Mouse (Mus musculus): ENCODE measurements around the gene Cog4. TPM values are rescaled to one million over a fixed set of nuclear protein-coding genes. Genes with fewer than 3 reads are reported as not detected.
"Not testable (repeated sequence)": the region's sequence is repeated elsewhere in the genome, so short reads cannot be mapped to it uniquely, and the experiment has no call there.

Cog4 gene
- total and polyA plus RNA-seq, 3 experiments: 34.8 to 74.1 (median 66.2) TPM

DNA sequence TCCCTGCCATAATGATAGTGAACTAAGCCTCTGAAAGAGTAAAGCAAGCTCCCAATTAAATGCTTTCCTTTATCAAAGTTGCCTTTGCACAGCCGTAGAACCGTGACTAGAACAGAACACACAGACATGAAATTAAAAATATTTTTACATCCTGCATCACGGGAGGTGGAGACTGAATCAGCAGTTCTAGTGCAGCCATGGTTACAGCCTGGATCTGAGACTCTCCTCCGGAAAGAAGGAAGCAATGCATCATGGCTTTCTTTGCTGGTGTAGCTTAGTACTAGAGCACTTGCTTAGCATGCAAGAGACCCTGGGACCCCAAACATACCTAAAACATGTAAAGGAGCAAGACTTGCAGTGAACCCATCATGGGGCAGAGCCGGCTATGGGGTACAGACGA lies 59.0 kb downstream of the Cog4 start:
- no peak for DNase-seq
- Histone ChIP-seq H3K36me3 (ENCODE audit: control insufficient read depth, insufficient read depth, low read length) (no peaks in the 10 kb centered on the region), H3K4me3 (no peak overlapping the region), H3K27me3 (ENCODE audit: control insufficient read depth, insufficient read depth, low read length) (no peaks in the 10 kb centered on the region), H3K4me1 (ENCODE audit: control insufficient read depth, insufficient read depth, low read length) (no peaks in the 10 kb centered on the region; the same call in 1 of the 2 replicates), H3K27ac (no peak overlapping the region), H3K79me2 (replicated peaks; ENCODE audit: control insufficient read depth, insufficient read depth, low read length) (no peaks in the 10 kb centered on the region), H3K9ac (ENCODE audit: low read depth, low read length) (no peak overlapping the region)
- WGBS: 75% methylated on average over 6 of the region's 6 CpGs
- intact Hi-C loops (cut with DNase I): no loop called here
- TF ChIP-seq EP300 (IDR thresholded peaks at IDR 0.05; ENCODE audit: insufficient read depth, low read depth, low read length): no peak
- no peak for TF ChIP-seq POLR2A (IDR thresholded peaks at IDR 0.05; ENCODE audit: insufficient read depth, low read depth, low read length)
- TF ChIP-seq CTCF (IDR thresholded peaks at IDR 0.05): no peak

GRCm38 (mm10) chr8:110906682-110907081 lies 60.3 kb downstream of the Cog4 start:
- Histone ChIP-seq H3K4me3 (no peak overlapping the region), H3K27me3 (ENCODE audit: control insufficient read depth, insufficient read depth, low read length) (no peaks in the 10 kb centered on the region), H3K27ac (no peak overlapping the region), H3K9ac (ENCODE audit: low read depth, low read length) (no peak overlapping the region), H3K4me1 (ENCODE audit: control insufficient read depth, insufficient read depth, low read length) (no peaks in the 10 kb centered on the region; the same call in 1 of the 2 replicates), H3K36me3 (ENCODE audit: control insufficient read depth, insufficient read depth, low read length) (no peaks in the 10 kb centered on the region), H3K79me2 (replicated peaks; ENCODE audit: control insufficient read depth, insufficient read depth, low read length) (no peaks in the 10 kb centered on the region)
- intact Hi-C loops (cut with DNase I): no loop called here
- WGBS: 92% methylated on average over 1 of the region's 1 CpGs
- TF ChIP-seq EP300 (IDR thresholded peaks at IDR 0.05; ENCODE audit: insufficient read depth, low read depth, low read length): no peak
- TF ChIP-seq CTCF (IDR thresholded peaks at IDR 0.05): no peak
- no peak for TF ChIP-seq POLR2A (IDR thresholded peaks at IDR 0.05; ENCODE audit: insufficient read depth, low read depth, low read length)
- no peak for DNase-seq

GRCm38 (mm10) chr8:110909850-110910249 lies 63.5 kb downstream of the Cog4 start:
- H3K9ac ChIP-seq (ENCODE audit: low read depth, low read length); DNase-seq; H3K27ac ChIP-seq; H3K4me1 ChIP-seq (ENCODE audit: control insufficient read depth, insufficient read depth, low read length); H3K79me2 ChIP-seq (replicated peaks; ENCODE audit: control insufficient read depth, insufficient read depth, low read length); H3K4me3 ChIP-seq; H3K36me3 ChIP-seq (ENCODE audit: control insufficient read depth, insufficient read depth, low read length); H3K27me3 ChIP-seq (ENCODE audit: control insufficient read depth, insufficient read depth, low read length); intact Hi-C loops (cut with DNase I): not testable (repeated sequence)
- TF ChIP-seq CTCF (IDR thresholded peaks at IDR 0.05): peak; percentile 61

DNA sequence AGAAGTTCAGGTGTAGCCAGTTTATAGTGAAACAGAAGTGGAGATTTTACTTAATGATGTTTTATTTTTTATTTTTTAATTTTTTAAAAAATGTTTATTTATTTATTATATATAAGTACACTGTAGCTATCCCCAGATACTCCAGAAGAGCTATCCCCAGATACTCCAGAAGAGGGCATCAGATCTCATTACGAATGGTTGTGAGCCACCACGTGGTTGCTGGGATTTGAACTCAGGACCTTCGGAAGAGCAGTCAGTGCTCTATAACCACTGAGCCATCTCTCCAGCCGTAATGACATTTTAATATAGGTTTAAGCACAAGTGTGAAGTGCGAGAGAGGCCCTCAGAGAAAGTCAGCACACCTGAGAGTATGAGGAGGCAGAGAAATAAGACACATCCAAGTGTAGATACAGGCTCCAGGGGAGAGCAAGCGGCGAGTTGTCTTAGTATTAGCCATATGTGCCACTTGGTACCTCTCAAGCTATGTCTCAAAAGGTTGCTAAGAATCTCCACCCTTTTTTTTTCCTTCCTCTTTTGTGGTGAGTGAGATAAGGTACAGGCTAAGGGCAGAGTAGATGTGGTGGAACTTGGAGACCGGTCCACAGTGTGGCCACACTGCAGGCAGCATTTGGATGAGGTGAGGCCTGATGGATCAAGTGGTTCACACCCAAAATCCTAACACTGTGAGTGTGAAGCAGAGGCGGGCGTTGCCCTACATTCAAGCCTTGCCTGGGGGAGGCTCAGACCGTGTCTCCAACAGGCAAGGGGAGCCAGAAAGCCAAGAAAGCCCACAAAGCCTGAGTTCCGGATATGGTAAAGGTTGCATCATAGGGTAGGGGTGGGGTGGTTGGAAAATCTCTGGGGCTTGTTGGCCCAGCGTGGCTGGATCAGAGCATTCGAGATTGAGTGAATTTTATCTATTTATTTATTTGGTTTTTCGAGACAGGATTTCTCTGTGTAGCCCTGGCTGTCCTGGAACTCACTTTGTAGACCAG lies 65.5 kb downstream of the Cog4 start:
- no peak overlapping the region for H3K9ac ChIP-seq (ENCODE audit: low read depth, low read length)
- intact Hi-C loops (cut with DNase I): no loop called here
- H3K36me3 ChIP-seq (ENCODE audit: control insufficient read depth, insufficient read depth, low read length): no peaks in the 10 kb centered on the region
- 78% methylated on average over 15 of the region's 15 CpGs for WGBS
- TF ChIP-seq EP300 (IDR thresholded peaks at IDR 0.05; ENCODE audit: insufficient read depth, low read depth, low read length) (no peak), CTCF (IDR thresholded peaks at IDR 0.05) (peak; percentile 50)
- H3K4me3 ChIP-seq: no peak overlapping the region
- no peak overlapping the region for H3K27ac ChIP-seq
- peak in 1 of 2 experiments; percentile 11 for DNase-seq
- no peaks in the 10 kb centered on the region for H3K79me2 ChIP-seq (replicated peaks; ENCODE audit: control insufficient read depth, insufficient read depth, low read length)
- no peaks in the 10 kb centered on the region for H3K27me3 ChIP-seq (ENCODE audit: control insufficient read depth, insufficient read depth, low read length)
- H3K4me1 ChIP-seq (ENCODE audit: control insufficient read depth, insufficient read depth, low read length): no peaks in the 10 kb centered on the region

GRCm38 (mm10) chr8:110917415-110917814 lies 71.0 kb downstream of the Cog4 start:
- Histone ChIP-seq H3K27me3 (ENCODE audit: control insufficient read depth, insufficient read depth, low read length) (no peaks in the 10 kb centered on the region), H3K4me3 (no peak overlapping the region), H3K27ac (no peak overlapping the region), H3K36me3 (ENCODE audit: control insufficient read depth, insufficient read depth, low read length) (no peaks in the 10 kb centered on the region), H3K9ac (ENCODE audit: low read depth, low read length) (no peak overlapping the region), H3K79me2 (replicated peaks; ENCODE audit: control insufficient read depth, insufficient read depth, low read length) (peaks cover 1% of the 10 kb centered on the region; the same call in 1 of the 2 replicates), H3K4me1 (ENCODE audit: control insufficient read depth, insufficient read depth, low read length) (peaks cover 4% of the 10 kb centered on the region)
- intact Hi-C loops (cut with DNase I): no loop called here
- DNase-seq: no peak
- no peak for TF ChIP-seq EP300 (IDR thresholded peaks at IDR 0.05; ENCODE audit: insufficient read depth, low read depth, low read length)
- TF ChIP-seq POLR2A (IDR thresholded peaks at IDR 0.05; ENCODE audit: insufficient read depth, low read depth, low read length): no peak
- no peak for TF ChIP-seq CTCF (IDR thresholded peaks at IDR 0.05)
- 47% methylated on average over 2 of the region's 2 CpGs for WGBS

- H3K9ac ChIP-seq (ENCODE audit: low read depth, low read length): no peak overlapping the region
- TF ChIP-seq POLR2A (IDR thresholded peaks at IDR 0.05; ENCODE audit: insufficient read depth, low read depth, low read length) (no peak), CTCF (IDR thresholded peaks at IDR 0.05) (no peak), EP300 (IDR thresholded peaks at IDR 0.05; ENCODE audit: insufficient read depth, low read depth, low read length) (no peak)
- no peak overlapping the region for H3K4me3 ChIP-seq
- no peaks in the 10 kb centered on the region for H3K27me3 ChIP-seq (ENCODE audit: control insufficient read depth, insufficient read depth, low read length)
- H3K4me1 ChIP-seq (ENCODE audit: control insufficient read depth, insufficient read depth, low read length): peaks cover 4% of the 10 kb centered on the region
- no peak for DNase-seq
- peaks cover 3% of the 10 kb centered on the region; the same call in 1 of the 2 replicates for H3K79me2 ChIP-seq (replicated peaks; ENCODE audit: control insufficient read depth, insufficient read depth, low read length)
- 89% methylated on average over 11 of the region's 11 CpGs for WGBS
- intact Hi-C loops (cut with DNase I): loop anchor here (2.0 kb wide), 1 partner anchor 15 kb away; the partner anchor contains the start of gene Fuk
- H3K27ac ChIP-seq: no peak overlapping the region
- no peaks in the 10 kb centered on the region for H3K36me3 ChIP-seq (ENCODE audit: control insufficient read depth, insufficient read depth, low read length)
Measured at GRCm38 (mm10) chr8:110918027-110918426, 71.6 kb downstream of the Cog4 start.
